Mouse (Mus musculus) limb, embryonic 15.5 days (tissue): ENCODE data around the gene Oxct2b. TPM values are rescaled to one million over a fixed set of nuclear protein-coding genes. Genes with fewer than 3 reads are reported as not detected.
"Not testable (repeated sequence)": the region's sequence is repeated elsewhere in the genome, so short reads cannot be mapped to it uniquely, and the experiment has no call there.

ENCODE experiments used
- ATAC-seq: fragments of 200-750 bp; cut with Nextera tagmentation; 2 replicates; pipeline ENCODE4 v1.8.0; 2017; ENCODE audit warnings: low read depth, moderate TSS enrichment; ENCODE audit not compliant: insufficient number of reproducible peaks, low FRiP score, low TSS enrichment
- H3K27ac ChIP-seq: fragments of 300-500 bp; sonication (generic); 2 replicates; pipeline ENCODE4 v1.5.1; 2015; ENCODE audit warnings: moderate library complexity, mild to moderate bottlenecking, inconsistent platforms
- H3K27me3 ChIP-seq: fragments of 300-500 bp; sonication (generic); 2 replicates; pipeline ENCODE4 v1.6.1; 2015; ENCODE audit warnings: inconsistent platforms
- H3K36me3 ChIP-seq: fragments of 300-500 bp; sonication (generic); 2 replicates; pipeline ENCODE4 v1.6.1; 2015; ENCODE audit warnings: inconsistent platforms
- H3K4me1 ChIP-seq: fragments of 300-500 bp; sonication (generic); 2 replicates; pipeline ENCODE4 v1.6.1; 2015; ENCODE audit warnings: inconsistent platforms
- H3K4me2 ChIP-seq: fragments of 300-500 bp; sonication (generic); 2 replicates; pipeline ENCODE4 v1.6.1; 2015; ENCODE audit warnings: mild to moderate bottlenecking, inconsistent platforms
- H3K4me3 ChIP-seq: fragments of 300-500 bp; sonication (generic); 2 replicates; pipeline ENCODE4 v1.5.1; 2015; ENCODE audit warnings: mild to moderate bottlenecking, inconsistent platforms
- H3K9ac ChIP-seq: fragments of 300-500 bp; sonication (generic); 2 replicates; pipeline ENCODE4 v1.6.1; 2015; ENCODE audit warnings: inconsistent platforms
- H3K9me3 ChIP-seq: fragments of 300-500 bp; sonication (generic); 2 replicates; pipeline ENCODE4 v1.6.1; 2016; ENCODE audit warnings: inconsistent platforms
- WGBS: fragments of 180-500 bp; shearing (Covaris S2); methylation state at CpG from one replicate; pipeline ENCODE4 v1.1.7; 2015; 5-methylcytosine and 5-hydroxymethylcytosine counted together
- polyA plus RNA-seq: library from polyadenylated mRNA; unstranded; fragments of >200 nt; fragmentation: Nextera tagmentation; extraction: Ambion mirVana; gene quantifications from 2 replicates; pipeline ENCODE4 v1.2.1, GENCODE M21; 2015

The Oxct2b gene
- polyA plus RNA-seq, 1 experiment from 2014 or later = 0.12 TPM

- no peaks in the 10 kb centered on the region for H3K9me3 ChIP-seq
- 0 out of 2 replicates have a peak overlapping the region, but pooled peaks have one; percentile 1 for H3K4me3 ChIP-seq
- 0 out of 2 replicates have a peak, but pooled peaks cover 5% of the 10 kb centered on the region for H3K4me1 ChIP-seq
- no peaks in the 10 kb centered on the region for H3K27me3 ChIP-seq
- WGBS = 35% methylated on average over 17 of the region's 17 CpGs
- H3K27ac ChIP-seq = peak overlapping the region; percentile 59; the same call in 1 of the 2 replicates
- ATAC-seq = no peak
- H3K36me3 ChIP-seq = no peaks in the 10 kb centered on the region
- no peak overlapping the region for H3K9ac ChIP-seq
- peak overlapping the region; percentile 14; the same call in 1 of the 2 replicates for H3K4me2 ChIP-seq
Measured at GRCm38 (mm10) chr4:123093064-123093776, 22.8 kb upstream of the Oxct2b start.

GRCm38 (mm10) chr4:123093869-123094268 lies 22.2 kb upstream of the Oxct2b start:
- no peaks in the 10 kb centered on the region for H3K9me3 ChIP-seq
- 27% methylated on average over 9 of the region's 9 CpGs for WGBS
- H3K9ac ChIP-seq = no peak overlapping the region
- no peaks in the 10 kb centered on the region for H3K36me3 ChIP-seq
- no peaks in the 10 kb centered on the region for H3K27me3 ChIP-seq
- H3K4me3 ChIP-seq = no peak overlapping the region
- ATAC-seq = no peak
- no peak overlapping the region for H3K4me2 ChIP-seq
- no peak overlapping the region for H3K27ac ChIP-seq
- 0 out of 2 replicates have a peak, but pooled peaks cover 5% of the 10 kb centered on the region for H3K4me1 ChIP-seq

DNA sequence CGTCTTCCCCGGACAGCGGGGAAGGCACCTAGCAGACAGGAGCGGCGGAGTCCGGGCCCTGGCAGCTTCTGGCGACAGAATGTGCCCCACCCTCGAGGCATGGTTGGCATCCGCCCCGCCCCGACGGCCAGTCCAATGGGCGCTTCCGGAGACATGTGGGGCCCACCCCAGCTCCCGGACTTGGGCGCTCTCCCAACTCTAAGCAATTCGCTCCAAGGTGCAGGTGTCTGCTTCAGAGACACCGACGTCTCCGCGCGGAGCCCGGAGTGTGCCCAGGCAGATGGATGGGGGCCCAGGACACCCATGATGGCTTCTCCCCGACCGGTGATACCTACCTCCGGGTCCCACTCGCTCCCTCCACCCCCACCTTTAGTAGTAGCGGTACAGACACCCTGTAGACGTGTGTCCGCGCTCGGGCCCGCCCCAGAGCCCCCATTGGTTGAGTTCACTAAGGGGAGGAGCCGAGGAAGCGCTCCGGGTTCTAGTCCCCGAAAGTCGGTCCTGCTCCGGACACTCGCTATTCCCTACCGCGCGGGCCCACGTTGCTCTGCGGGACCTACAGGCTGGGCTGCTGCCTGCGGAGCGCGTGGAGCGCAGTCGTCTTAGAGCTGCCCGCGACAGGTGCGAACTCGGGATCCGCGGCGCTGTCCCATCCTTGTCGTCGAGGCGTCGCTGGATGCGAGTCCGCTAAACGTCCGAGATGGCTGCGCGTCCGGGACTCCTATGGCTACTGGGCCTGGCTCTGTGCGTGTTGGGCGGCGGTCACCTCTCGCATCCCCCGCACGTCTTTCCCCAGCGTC lies 11.2 kb upstream of the Oxct2b start, which contains the start of gene Bmp8b:
Gene Bmp8b (plus strand): TSS at position 515 of the 800 bp plus-strand sequence.
- Histone ChIP-seq H3K27me3 (peaks cover 47% of the 10 kb centered on the region), H3K9me3 (no peaks in the 10 kb centered on the region), H3K27ac (no peak within 1 kb of the TSS), H3K4me3 (peak within 1 kb of the TSS; percentile 32), H3K36me3 (no peaks in the 10 kb centered on the region), H3K4me1 (peaks cover 12% of the 10 kb centered on the region), H3K4me2 (peak within 1 kb of the TSS; percentile 55), H3K9ac (no peak within 1 kb of the TSS)
- ATAC-seq = peak; percentile 50
- 7% methylated on average over 75 of the region's 75 CpGs for WGBS

- Histone ChIP-seq H3K36me3 (no peaks in the 10 kb centered on the region), H3K27ac (no peak overlapping the region), H3K4me2 (peak overlapping the region; percentile 55), H3K27me3 (peaks cover 47% of the 10 kb centered on the region), H3K9ac (no peak overlapping the region), H3K4me1 (peaks cover 12% of the 10 kb centered on the region), H3K9me3 (no peaks in the 10 kb centered on the region), H3K4me3 (peak overlapping the region; percentile 32)
- WGBS = 31% methylated on average over 24 of the region's 24 CpGs
- ATAC-seq = no peak
Measured at GRCm38 (mm10) chr4:123105451-123105790, 10.6 kb upstream of the Oxct2b start.

DNA sequence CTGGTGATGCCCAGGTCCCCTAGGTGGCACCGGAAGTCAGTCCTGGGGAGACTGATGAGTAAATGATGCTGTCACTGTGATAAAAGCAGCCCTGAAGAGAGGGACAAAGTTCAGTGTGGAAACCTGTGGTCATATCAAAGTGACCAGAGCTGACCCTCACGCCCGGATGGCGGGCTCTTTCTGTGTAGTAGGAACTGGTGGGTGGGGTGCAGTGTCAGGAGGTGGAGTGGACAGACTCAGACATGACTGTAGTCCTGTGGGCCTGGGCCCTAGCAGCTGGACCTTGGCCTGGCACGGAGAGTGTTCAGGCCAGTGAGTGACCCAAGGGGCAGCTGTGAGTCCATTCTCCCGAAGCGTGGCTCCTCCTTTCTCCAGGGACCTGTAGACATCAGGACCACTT lies 10.1 kb upstream of the Oxct2b start:
- not testable (repeated sequence) for H3K4me2 ChIP-seq, H3K9ac ChIP-seq, H3K27ac ChIP-seq, H3K9me3 ChIP-seq, H3K36me3 ChIP-seq, ATAC-seq, H3K4me3 ChIP-seq
- Histone ChIP-seq H3K4me1 (peaks cover 12% of the 10 kb centered on the region), H3K27me3 (peaks cover 47% of the 10 kb centered on the region)
- 83% methylated on average over 7 of the region's 7 CpGs for WGBS

- H3K4me3 ChIP-seq = no peak overlapping the region
- H3K27ac ChIP-seq = no peak overlapping the region
- H3K4me1 ChIP-seq = peaks cover 12% of the 10 kb centered on the region
- peaks cover 47% of the 10 kb centered on the region for H3K27me3 ChIP-seq
- no peak overlapping the region for H3K9ac ChIP-seq
- no peaks in the 10 kb centered on the region for H3K9me3 ChIP-seq
- no peak overlapping the region for H3K4me2 ChIP-seq
- WGBS = 72% methylated on average over 2 of the region's 2 CpGs
- no peaks in the 10 kb centered on the region for H3K36me3 ChIP-seq
- no peak for ATAC-seq
Measured at GRCm38 (mm10) chr4:123106864-123107263, 9.2 kb upstream of the Oxct2b start.

- Histone ChIP-seq H3K9ac (no peak overlapping the region), H3K4me3 (no peak overlapping the region), H3K4me1 (peaks cover 12% of the 10 kb centered on the region), H3K4me2 (no peak overlapping the region), H3K36me3 (no peaks in the 10 kb centered on the region), H3K27me3 (peaks cover 44% of the 10 kb centered on the region), H3K27ac (no peak overlapping the region), H3K9me3 (no peaks in the 10 kb centered on the region)
- ATAC-seq = no peak
- 84% methylated on average over 5 of the region's 5 CpGs for WGBS
Measured at GRCm38 (mm10) chr4:123108056-123108455, 8.0 kb upstream of the Oxct2b start.

DNA sequence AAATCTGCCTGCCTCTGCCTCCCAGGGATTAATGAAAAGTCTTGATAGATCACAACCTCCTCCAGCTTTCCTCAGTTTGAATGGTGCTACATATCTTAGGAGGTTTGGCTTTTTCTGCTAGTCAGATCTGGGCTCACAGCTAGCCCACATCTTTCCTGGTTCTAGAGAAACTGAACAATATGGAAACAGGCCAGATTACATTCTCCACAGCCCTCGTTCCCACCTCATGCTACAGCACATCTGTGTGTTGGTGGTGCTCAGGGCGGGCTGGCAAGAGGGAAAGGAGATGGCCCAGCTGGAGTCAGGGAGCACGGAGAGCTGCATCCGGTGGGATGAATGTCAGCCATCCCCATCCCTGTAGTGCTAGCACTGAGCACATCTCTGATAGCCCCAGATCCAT lies 5.3 kb upstream of the Oxct2b start:
- WGBS = 88% methylated on average over 4 of the region's 4 CpGs
- Histone ChIP-seq H3K4me1 (peaks cover under 1% of the 10 kb centered on the region; the same call in 1 of the 2 replicates), H3K9me3 (no peaks in the 10 kb centered on the region), H3K36me3 (no peaks in the 10 kb centered on the region), H3K27ac (no peak overlapping the region), H3K4me3 (no peak overlapping the region), H3K9ac (no peak overlapping the region), H3K27me3 (peaks cover 18% of the 10 kb centered on the region), H3K4me2 (no peak overlapping the region)
- ATAC-seq = no peak

DNA sequence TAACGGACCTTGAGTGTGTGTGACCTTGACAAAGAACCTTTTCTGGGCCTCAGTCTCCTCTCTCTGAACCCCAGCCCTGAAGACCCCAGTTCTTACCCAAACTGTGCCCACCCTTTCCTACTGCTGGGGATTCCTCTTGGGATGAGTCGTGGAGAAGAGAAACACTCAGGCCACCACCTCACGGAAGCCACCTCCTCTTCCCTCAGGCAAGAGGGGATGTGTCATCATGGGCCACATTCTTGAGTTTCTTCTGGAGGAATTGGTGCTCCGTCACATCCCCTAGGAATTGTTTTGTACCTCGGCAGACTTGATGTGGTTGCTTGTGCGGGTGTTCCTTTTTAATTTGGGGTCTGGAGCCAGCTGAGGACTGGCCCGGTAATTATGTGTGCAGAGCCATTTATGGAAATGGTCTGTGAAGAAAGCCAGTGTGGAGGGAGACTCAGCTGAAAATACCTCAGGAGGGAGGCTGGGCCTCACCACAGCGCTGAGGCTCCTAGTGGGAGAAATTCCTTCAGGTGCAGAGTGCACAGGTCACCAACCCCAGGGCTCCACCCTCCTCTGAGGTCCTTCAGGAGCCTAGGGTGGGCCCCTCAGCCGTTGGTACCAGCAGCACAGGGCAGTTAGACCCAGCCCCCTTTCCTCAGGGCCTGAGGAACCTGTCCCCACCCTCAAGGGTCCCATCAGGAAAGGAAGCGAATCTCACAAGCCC lies 4.6 kb upstream of the Oxct2b start:
- H3K4me2 ChIP-seq, H3K27ac ChIP-seq, H3K4me3 ChIP-seq, H3K4me1 ChIP-seq, ATAC-seq, H3K9me3 ChIP-seq, H3K36me3 ChIP-seq, H3K9ac ChIP-seq: not testable (repeated sequence)
- H3K27me3 ChIP-seq = peaks cover 15% of the 10 kb centered on the region
- WGBS = 50% methylated on average over 10 of the region's 10 CpGs

GRCm38 (mm10) chr4:123112216-123112764 lies 3.8 kb upstream of the Oxct2b start:
- 71% methylated on average over 8 of the region's 8 CpGs for WGBS
- no peak for ATAC-seq

GRCm38 (mm10) chr4:123114651-123115050 lies 1.4 kb upstream of the Oxct2b start:
- not testable (repeated sequence) for H3K9ac ChIP-seq, ATAC-seq, H3K36me3 ChIP-seq, H3K4me3 ChIP-seq, H3K4me1 ChIP-seq, H3K4me2 ChIP-seq, H3K27me3 ChIP-seq, H3K27ac ChIP-seq, H3K9me3 ChIP-seq
- WGBS = 95% methylated on average over 3 of the region's 4 CpGs

More at GRCm38 (mm10) chr4:123112216-123112764, 3.8 kb upstream of the Oxct2b start:
- no peaks in the 10 kb centered on the region for H3K9me3 ChIP-seq
- peaks cover 7% of the 10 kb centered on the region for H3K27me3 ChIP-seq
- no peak overlapping the region for H3K4me3 ChIP-seq
- peaks cover 6% of the 10 kb centered on the region; the same call in 1 of the 2 replicates for H3K4me1 ChIP-seq
- no peak overlapping the region for H3K4me2 ChIP-seq
- no peaks in the 10 kb centered on the region for H3K36me3 ChIP-seq
- H3K9ac ChIP-seq = no peak overlapping the region
- no peak overlapping the region for H3K27ac ChIP-seq
